Mouse (Mus musculus): ENCODE measurements around the gene Ahcyl2. TPM values are rescaled to one million over a fixed set of nuclear protein-coding genes. Genes with fewer than 3 reads are reported as not detected.

The Ahcyl2 gene
- polyA plus RNA-seq, 1 experiment from 2014 or later = 24.2 TPM

GRCm38 (mm10) chr6:29868341-29868895 lies 100.6 kb downstream of the Ahcyl2 start:
- WGBS = 89% methylated on average over 2 of the region's 2 CpGs

GRCm38 (mm10) chr6:29873654-29874053 lies 105.8 kb downstream of the Ahcyl2 start:
- Histone ChIP-seq H3K9me3 (ENCODE audit: control insufficient read depth, low read length) (no peaks in the 10 kb centered on the region), H3K4me3 (replicated peaks; ENCODE audit: low read length) (no peak overlapping the region), H3K4me2 (replicated peaks) (no peak overlapping the region), H3K27ac (no peak overlapping the region), H3K4me1 (replicated peaks; ENCODE audit: control insufficient read depth, insufficient read depth, low read length) (peaks cover 4% of the 10 kb centered on the region; the same call in 1 of the 2 replicates), H3K27me3 (ENCODE audit: control insufficient read depth, insufficient read depth, low read length) (no peaks in the 10 kb centered on the region), H3K36me3 (replicated peaks; ENCODE audit: control insufficient read depth, insufficient read depth) (peaks cover 14% of the 10 kb centered on the region; the same call in 1 of the 2 replicates), H3K9ac (no peak overlapping the region)
- 73% methylated on average over 2 of the region's 2 CpGs for WGBS
- ATAC-seq (ENCODE audit: low FRiP score) (no peak), DNase-seq (ENCODE audit: low spot score) (no peak)

More at GRCm38 (mm10) chr6:29868341-29868895, 100.6 kb downstream of the Ahcyl2 start:
- Histone ChIP-seq H3K4me2 (replicated peaks) (no peak overlapping the region), H3K9me3 (ENCODE audit: control insufficient read depth, low read length) (no peaks in the 10 kb centered on the region), H3K27ac (no peak overlapping the region), H3K4me1 (replicated peaks; ENCODE audit: control insufficient read depth, insufficient read depth, low read length) (peaks cover 4% of the 10 kb centered on the region; the same call in 1 of the 2 replicates), H3K36me3 (replicated peaks; ENCODE audit: control insufficient read depth, insufficient read depth) (0 out of 2 replicates have a peak, but pooled peaks cover 10% of the 10 kb centered on the region), H3K4me3 (replicated peaks; ENCODE audit: low read length) (no peak overlapping the region), H3K9ac (no peak overlapping the region), H3K27me3 (ENCODE audit: control insufficient read depth, insufficient read depth, low read length) (no peaks in the 10 kb centered on the region)
- ATAC-seq (ENCODE audit: low FRiP score) (no peak), DNase-seq (ENCODE audit: low spot score) (no peak)

- Histone ChIP-seq H3K9me3 (ENCODE audit: control insufficient read depth, low read length) (no peaks in the 10 kb centered on the region), H3K27me3 (ENCODE audit: control insufficient read depth, insufficient read depth, low read length) (no peaks in the 10 kb centered on the region), H3K4me1 (replicated peaks; ENCODE audit: control insufficient read depth, insufficient read depth, low read length) (no peaks in the 10 kb centered on the region), H3K36me3 (replicated peaks; ENCODE audit: control insufficient read depth, insufficient read depth) (peaks cover 31% of the 10 kb centered on the region), H3K4me3 (replicated peaks; ENCODE audit: low read length) (no peak overlapping the region), H3K4me2 (replicated peaks) (no peak overlapping the region), H3K9ac (no peak overlapping the region), H3K27ac (no peak overlapping the region)
- DNase-seq (ENCODE audit: low spot score) (no peak), ATAC-seq (ENCODE audit: low FRiP score) (no peak)
- WGBS = 85% methylated on average over 5 of the region's 5 CpGs
These were observed 107.8 kb downstream of the Ahcyl2 start for GRCm38 (mm10) chr6:29875576-29875975.

- 88% methylated on average over 4 of the region's 4 CpGs for WGBS
- H3K9ac ChIP-seq = no peak overlapping the region
- ATAC-seq (ENCODE audit: low FRiP score) = no peak
These were observed 109.0 kb downstream of the Ahcyl2 start for GRCm38 (mm10) chr6:29876782-29877181.

GRCm38 (mm10) chr6:29879579-29879978 lies 111.8 kb downstream of the Ahcyl2 start:
- DNase-seq (ENCODE audit: low spot score) (no peak), ATAC-seq (ENCODE audit: low FRiP score) (no peak)
- H3K27ac ChIP-seq = no peak overlapping the region
- H3K36me3 ChIP-seq (replicated peaks; ENCODE audit: control insufficient read depth, insufficient read depth) = peaks cover 37% of the 10 kb centered on the region
- no peaks in the 10 kb centered on the region for H3K27me3 ChIP-seq (ENCODE audit: control insufficient read depth, insufficient read depth, low read length)
- H3K4me2 ChIP-seq (replicated peaks) = no peak overlapping the region
- no peak overlapping the region for H3K9ac ChIP-seq
- H3K4me3 ChIP-seq (replicated peaks; ENCODE audit: low read length) = no peak overlapping the region
- H3K4me1 ChIP-seq (replicated peaks; ENCODE audit: control insufficient read depth, insufficient read depth, low read length) = no peaks in the 10 kb centered on the region
- H3K9me3 ChIP-seq (ENCODE audit: control insufficient read depth, low read length) = no peaks in the 10 kb centered on the region

More at GRCm38 (mm10) chr6:29876782-29877181, 109.0 kb downstream of the Ahcyl2 start:
- no peak overlapping the region for H3K27ac ChIP-seq
- H3K9me3 ChIP-seq (ENCODE audit: control insufficient read depth, low read length) = no peaks in the 10 kb centered on the region
- no peak overlapping the region for H3K4me3 ChIP-seq (replicated peaks; ENCODE audit: low read length)
- DNase-seq (ENCODE audit: low spot score) = no peak
- no peaks in the 10 kb centered on the region for H3K27me3 ChIP-seq (ENCODE audit: control insufficient read depth, insufficient read depth, low read length)
- no peak overlapping the region for H3K4me2 ChIP-seq (replicated peaks)
- no peaks in the 10 kb centered on the region for H3K4me1 ChIP-seq (replicated peaks; ENCODE audit: control insufficient read depth, insufficient read depth, low read length)
- H3K36me3 ChIP-seq (replicated peaks; ENCODE audit: control insufficient read depth, insufficient read depth) = peaks cover 33% of the 10 kb centered on the region

- no peak overlapping the region for H3K27ac ChIP-seq
- ATAC-seq (ENCODE audit: low FRiP score) (no peak), DNase-seq (ENCODE audit: low spot score) (no peak)
- no peaks in the 10 kb centered on the region for H3K4me1 ChIP-seq (replicated peaks; ENCODE audit: control insufficient read depth, insufficient read depth, low read length)
- H3K9me3 ChIP-seq (ENCODE audit: control insufficient read depth, low read length) = no peaks in the 10 kb centered on the region
- H3K36me3 ChIP-seq (replicated peaks; ENCODE audit: control insufficient read depth, insufficient read depth) = peaks cover 38% of the 10 kb centered on the region
- H3K4me2 ChIP-seq (replicated peaks) = no peak overlapping the region
- H3K9ac ChIP-seq = no peak overlapping the region
- H3K4me3 ChIP-seq (replicated peaks; ENCODE audit: low read length) = no peak overlapping the region
- H3K27me3 ChIP-seq (ENCODE audit: control insufficient read depth, insufficient read depth, low read length) = no peaks in the 10 kb centered on the region
- 92% methylated on average over 3 of the region's 3 CpGs for WGBS
These were observed 113.0 kb downstream of the Ahcyl2 start for GRCm38 (mm10) chr6:29880796-29881195.

GRCm38 (mm10) chr6:29881936-29882335 lies 114.1 kb downstream of the Ahcyl2 start:
- no peak for ATAC-seq (ENCODE audit: low FRiP score)

GRCm38 (mm10) chr6:29882870-29883269 lies 115.1 kb downstream of the Ahcyl2 start:
- no peak overlapping the region for H3K4me3 ChIP-seq (replicated peaks; ENCODE audit: low read length)
- ATAC-seq (ENCODE audit: low FRiP score) = no peak
- no peaks in the 10 kb centered on the region for H3K4me1 ChIP-seq (replicated peaks; ENCODE audit: control insufficient read depth, insufficient read depth, low read length)
- H3K4me2 ChIP-seq (replicated peaks) = no peak overlapping the region
- 77% methylated on average over 6 of the region's 6 CpGs for WGBS
- H3K9ac ChIP-seq = no peak overlapping the region
- H3K27me3 ChIP-seq (ENCODE audit: control insufficient read depth, insufficient read depth, low read length) = no peaks in the 10 kb centered on the region
- no peaks in the 10 kb centered on the region for H3K9me3 ChIP-seq (ENCODE audit: control insufficient read depth, low read length)
- no peak for DNase-seq (ENCODE audit: low spot score)
- no peak overlapping the region for H3K27ac ChIP-seq
- H3K36me3 ChIP-seq (replicated peaks; ENCODE audit: control insufficient read depth, insufficient read depth) = peaks cover 44% of the 10 kb centered on the region

More at GRCm38 (mm10) chr6:29881936-29882335, 114.1 kb downstream of the Ahcyl2 start:
- Histone ChIP-seq H3K4me1 (replicated peaks; ENCODE audit: control insufficient read depth, insufficient read depth, low read length) (no peaks in the 10 kb centered on the region), H3K27me3 (ENCODE audit: control insufficient read depth, insufficient read depth, low read length) (no peaks in the 10 kb centered on the region), H3K36me3 (replicated peaks; ENCODE audit: control insufficient read depth, insufficient read depth) (peaks cover 44% of the 10 kb centered on the region), H3K27ac (no peak overlapping the region), H3K4me3 (replicated peaks; ENCODE audit: low read length) (no peak overlapping the region), H3K4me2 (replicated peaks) (no peak overlapping the region), H3K9ac (no peak overlapping the region), H3K9me3 (ENCODE audit: control insufficient read depth, low read length) (no peaks in the 10 kb centered on the region)
- 86% methylated on average over 2 of the region's 2 CpGs for WGBS
- no peak for DNase-seq (ENCODE audit: low spot score)

GRCm38 (mm10) chr6:29891151-29891550 lies 123.3 kb downstream of the Ahcyl2 start:
- WGBS = 69% methylated on average over 11 of the region's 11 CpGs

GRCm38 (mm10) chr6:29896976-29897375 lies 129.2 kb downstream of the Ahcyl2 start:
- ATAC-seq (ENCODE audit: low FRiP score) = no peak
- DNase-seq (ENCODE audit: low spot score) = no peak
- no peak overlapping the region for H3K9ac ChIP-seq
- no peaks in the 10 kb centered on the region for H3K27me3 ChIP-seq (ENCODE audit: control insufficient read depth, insufficient read depth, low read length)
- no peak overlapping the region for H3K4me3 ChIP-seq (replicated peaks; ENCODE audit: low read length)
- H3K9me3 ChIP-seq (ENCODE audit: control insufficient read depth, low read length) = no peaks in the 10 kb centered on the region
- peaks cover 28% of the 10 kb centered on the region for H3K36me3 ChIP-seq (replicated peaks; ENCODE audit: control insufficient read depth, insufficient read depth)
- WGBS = 95% methylated on average over 3 of the region's 3 CpGs
- H3K4me1 ChIP-seq (replicated peaks; ENCODE audit: control insufficient read depth, insufficient read depth, low read length) = no peaks in the 10 kb centered on the region
- H3K27ac ChIP-seq = no peak overlapping the region
- H3K4me2 ChIP-seq (replicated peaks) = no peak overlapping the region

More at GRCm38 (mm10) chr6:29891151-29891550, 123.3 kb downstream of the Ahcyl2 start:
- Histone ChIP-seq H3K4me1 (replicated peaks; ENCODE audit: control insufficient read depth, insufficient read depth, low read length) (no peaks in the 10 kb centered on the region), H3K36me3 (replicated peaks; ENCODE audit: control insufficient read depth, insufficient read depth) (peaks cover 13% of the 10 kb centered on the region), H3K9me3 (ENCODE audit: control insufficient read depth, low read length) (no peaks in the 10 kb centered on the region), H3K27me3 (ENCODE audit: control insufficient read depth, insufficient read depth, low read length) (no peaks in the 10 kb centered on the region), H3K27ac (no peak overlapping the region), H3K4me2 (replicated peaks) (no peak overlapping the region), H3K4me3 (replicated peaks; ENCODE audit: low read length) (no peak overlapping the region), H3K9ac (no peak overlapping the region)
- no peak for DNase-seq (ENCODE audit: low spot score)
- no peak for ATAC-seq (ENCODE audit: low FRiP score)

All from hindbrain, embryonic 14.5 days (tissue).